Mouse (Mus musculus) kidney, adult 2 months (tissue): ENCODE measurements around the gene Cxcr5. TPM values are rescaled to one million over a fixed set of nuclear protein-coding genes. Genes with fewer than 3 reads are reported as not detected.

Source experiments
- DNase-seq: peaks from one replicate; pipeline ENCODE4 v3.0.0; 2021
- H3K27ac ChIP-seq: fragments of 200-500 bp; 2 replicates; pipeline ENCODE4 v1.5.1; 2012; ENCODE audit warnings: low read depth, low read length, control low read depth, inconsistent platforms; ENCODE audit not compliant: insufficient read depth
- H3K27me3 ChIP-seq: fragments of 200-500 bp; replicated peaks from 2 replicates; pipeline ENCODE4 v1.6.1; 2012; ENCODE audit warnings: mild to moderate bottlenecking, moderate library complexity, low read length, inconsistent platforms; ENCODE audit not compliant: control insufficient read depth, insufficient read depth
- H3K36me3 ChIP-seq: fragments of 200-500 bp; 2 replicates; pipeline ENCODE4 v1.6.1; 2012; ENCODE audit warnings: mild to moderate bottlenecking, moderate library complexity, low read length, inconsistent platforms; ENCODE audit not compliant: control insufficient read depth, insufficient read depth
- H3K4me1 ChIP-seq: fragments of 200-500 bp; 2 replicates; pipeline ENCODE4 v1.6.1; 2011; ENCODE audit warnings: low read length; ENCODE audit not compliant: control insufficient read depth, insufficient read depth
- H3K4me3 ChIP-seq: fragments of 200-500 bp; 2 replicates; pipeline ENCODE4 v1.5.1; 2011; ENCODE audit warnings: mild to moderate bottlenecking, low read depth, low read length, control low read depth; ENCODE audit not compliant: insufficient read depth
- CTCF ChIP-seq: fragments of 200-500 bp; conservative IDR thresholded peaks from 2 replicates; pipeline ENCODE4 v1.5.1; 2011; ENCODE audit warnings: low read depth, mild to moderate bottlenecking, control low read depth, low read length, moderate library complexity, mixed read lengths; ENCODE audit not compliant: insufficient read depth, insufficient read length
- POLR2A ChIP-seq: fragments of 200-500 bp; IDR thresholded peaks from one replicate; pipeline ENCODE4 v1.6.1; 2011; ENCODE audit warnings: low read depth, low read length, control low read depth
- WGBS: fragments of 180-500 bp; shearing (Covaris S2); methylation state at CpG from one replicate; pipeline ENCODE4 v1.1.7; 2018; 5-methylcytosine and 5-hydroxymethylcytosine counted together
- polyA plus RNA-seq: library from polyadenylated mRNA; depleted of rRNA; stranded (reverse); fragments of >200 nt; gene quantifications from 2 replicates; pipeline ENCODE4 v1.2.3, GENCODE M21; 2012

Cxcr5 gene
- polyA plus RNA-seq, 1 experiment = 4.0 TPM

DNA sequence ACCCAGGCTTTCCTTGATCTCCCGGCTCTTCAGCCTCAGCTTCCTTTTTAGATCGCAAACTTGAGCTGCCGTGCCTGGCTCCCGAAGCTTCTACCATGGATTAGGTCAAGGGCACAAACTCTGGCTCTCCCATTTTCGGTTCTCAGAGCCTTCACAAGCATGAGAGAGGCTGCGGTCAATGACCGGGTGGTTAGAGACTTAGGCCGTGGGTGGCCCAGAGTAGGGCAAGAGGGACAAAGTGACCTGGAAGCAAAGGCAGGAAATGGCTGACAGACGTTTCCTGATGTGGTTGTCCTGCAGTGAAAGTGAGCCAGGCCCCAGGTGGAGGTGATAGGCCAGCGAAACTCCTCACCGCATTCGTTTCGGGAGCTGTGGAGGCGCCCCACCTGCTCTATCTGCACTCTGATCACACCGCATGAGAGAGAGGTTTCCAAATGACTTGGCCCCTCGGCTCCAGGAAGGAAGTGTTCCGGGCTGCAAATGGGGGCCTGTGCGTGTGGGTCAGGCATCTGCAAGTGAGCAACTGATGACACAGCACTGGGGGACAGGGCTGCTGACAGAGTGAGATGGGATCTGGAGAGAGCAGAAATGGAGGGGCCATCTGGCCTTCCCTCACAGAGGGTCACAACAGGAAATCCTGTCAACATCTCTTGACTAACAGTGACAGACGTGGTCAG is 23.9 kb downstream of the Cxcr5 start:
- Histone ChIP-seq H3K4me1 (no peaks in the 10 kb centered on the region), H3K27me3 (no peaks in the 10 kb centered on the region), H3K36me3 (no peaks in the 10 kb centered on the region), H3K4me3 (no peak overlapping the region), H3K27ac (no peak overlapping the region)
- DNase-seq = no peak
- WGBS = 52% methylated on average over 19 of the region's 19 CpGs
- no peak for TF ChIP-seq POLR2A
- no peak for TF ChIP-seq CTCF

DNA sequence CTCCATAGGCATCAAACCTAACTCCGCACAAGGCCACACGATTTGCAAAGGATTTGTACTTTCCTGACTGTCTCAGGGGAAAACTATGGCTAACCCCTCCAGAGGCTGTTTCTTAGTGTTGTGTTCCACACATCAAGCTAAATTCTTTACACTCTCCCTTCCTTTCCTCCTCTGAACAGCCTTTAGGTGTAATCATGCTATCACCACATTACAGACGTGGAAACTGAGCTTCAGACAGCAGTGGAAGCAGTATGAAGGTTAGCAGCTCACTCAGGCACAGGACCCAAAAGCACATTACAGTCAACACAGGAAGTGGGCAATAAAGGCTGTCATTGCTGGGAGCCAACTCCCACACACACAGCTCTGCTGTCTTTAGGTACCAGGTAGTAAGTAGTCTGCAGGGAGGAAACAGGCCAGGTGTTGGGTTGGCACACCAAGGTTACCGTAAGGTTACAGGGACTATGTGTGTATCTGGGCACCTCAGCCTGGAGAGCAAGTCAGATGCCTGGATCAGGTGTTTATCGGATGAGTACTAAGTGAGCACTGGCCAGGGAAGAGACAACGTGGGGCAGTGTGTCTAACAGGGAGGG is 28.6 kb downstream of the Cxcr5 start:
- H3K36me3 ChIP-seq = no peaks in the 10 kb centered on the region
- no peaks in the 10 kb centered on the region for H3K27me3 ChIP-seq
- no peak for DNase-seq
- 84% methylated on average over 6 of the region's 6 CpGs for WGBS
- TF ChIP-seq CTCF (no peak), POLR2A (no peak)
- H3K4me3 ChIP-seq = no peak overlapping the region
- H3K27ac ChIP-seq = no peak overlapping the region
- no peaks in the 10 kb centered on the region for H3K4me1 ChIP-seq

DNA sequence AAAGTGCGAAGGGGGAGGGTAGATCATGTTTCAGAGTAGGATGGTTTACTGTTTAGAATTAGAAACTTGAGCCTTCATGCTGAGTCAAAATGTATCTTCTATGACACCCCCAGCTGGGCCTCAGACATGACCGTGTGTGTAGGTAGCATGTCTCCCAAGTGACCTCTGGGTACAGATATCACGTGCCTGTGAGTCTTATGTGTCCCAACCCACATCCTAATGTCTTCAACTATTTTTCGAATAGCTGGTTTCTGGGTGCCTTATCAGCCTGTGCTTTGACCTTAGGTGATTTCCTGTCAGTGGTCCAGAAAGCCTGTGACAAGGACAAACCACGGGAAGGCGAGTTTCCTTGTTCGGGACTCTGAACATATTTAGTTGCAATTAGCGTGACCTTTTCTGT is 33.3 kb downstream of the Cxcr5 start:
- H3K27me3 ChIP-seq = no peaks in the 10 kb centered on the region
- H3K27ac ChIP-seq = no peak overlapping the region
- H3K4me1 ChIP-seq = no peaks in the 10 kb centered on the region
- TF ChIP-seq POLR2A (no peak), CTCF (no peak)
- WGBS = 43% methylated on average over 8 of the region's 8 CpGs
- H3K4me3 ChIP-seq = no peak overlapping the region
- peak; percentile 39 for DNase-seq
- no peaks in the 10 kb centered on the region for H3K36me3 ChIP-seq

GRCm38 (mm10) chr9:44526337-44527112 is 35.2 kb downstream of the Cxcr5 start:
- no peak for DNase-seq
- no peak for TF ChIP-seq POLR2A
- no peak for TF ChIP-seq CTCF
- 78% methylated on average over 9 of the region's 9 CpGs for WGBS
- Histone ChIP-seq H3K27ac (no peak overlapping the region), H3K4me1 (no peaks in the 10 kb centered on the region), H3K36me3 (no peaks in the 10 kb centered on the region), H3K27me3 (no peaks in the 10 kb centered on the region), H3K4me3 (no peak overlapping the region)

DNA sequence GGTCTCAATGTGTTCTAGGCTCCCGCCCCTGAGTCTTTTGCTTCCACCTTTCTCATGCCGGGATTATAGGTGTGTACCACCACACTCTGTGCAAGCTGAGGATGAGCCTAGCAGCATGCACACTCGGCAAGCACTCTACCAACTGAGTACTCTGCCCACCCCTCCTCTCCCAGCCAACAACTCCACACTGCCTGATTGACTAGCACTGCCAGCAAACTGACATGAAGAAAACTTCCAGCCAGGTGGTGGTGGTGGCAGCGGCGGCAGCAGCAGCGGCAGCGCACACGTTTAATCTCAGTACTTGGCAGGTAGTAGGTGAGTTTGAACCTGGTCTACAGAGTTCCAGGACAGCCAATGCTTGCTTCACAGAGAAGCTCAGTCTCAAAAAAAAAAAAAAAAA is 36.1 kb downstream of the Cxcr5 start:
- WGBS = 92% methylated on average over 8 of the region's 8 CpGs
- Histone ChIP-seq H3K27me3 (no peaks in the 10 kb centered on the region), H3K4me3 (no peak overlapping the region), H3K36me3 (no peaks in the 10 kb centered on the region), H3K4me1 (no peaks in the 10 kb centered on the region), H3K27ac (no peak overlapping the region)
- no peak for TF ChIP-seq POLR2A
- no peak for TF ChIP-seq CTCF
- no peak for DNase-seq

DNA sequence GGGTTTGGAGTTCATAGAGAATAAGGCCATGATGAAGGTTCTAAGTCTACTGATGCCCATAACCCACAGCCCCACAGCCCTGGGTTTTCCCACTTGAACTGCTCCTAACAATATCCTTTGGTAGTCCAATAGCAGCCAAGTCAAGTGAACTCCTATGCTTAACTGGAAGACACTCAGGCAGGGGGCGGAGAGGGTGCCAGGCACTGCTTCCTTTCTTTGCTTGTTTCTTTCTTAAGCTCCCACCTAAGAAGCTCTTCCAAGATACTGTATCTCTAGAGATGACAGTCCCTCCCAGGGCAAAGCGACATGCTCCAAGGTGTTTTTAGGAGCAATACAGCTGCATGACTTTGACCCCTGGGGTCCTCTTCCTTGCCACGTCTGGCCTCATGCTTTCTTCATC is 36.7 kb downstream of the Cxcr5 start:
- Histone ChIP-seq H3K4me3 (no peak overlapping the region), H3K4me1 (no peaks in the 10 kb centered on the region), H3K36me3 (no peaks in the 10 kb centered on the region), H3K27me3 (no peaks in the 10 kb centered on the region), H3K27ac (no peak overlapping the region)
- WGBS = 95% methylated on average over 3 of the region's 3 CpGs
- TF ChIP-seq POLR2A (no peak), CTCF (no peak)
- DNase-seq = no peak

DNA sequence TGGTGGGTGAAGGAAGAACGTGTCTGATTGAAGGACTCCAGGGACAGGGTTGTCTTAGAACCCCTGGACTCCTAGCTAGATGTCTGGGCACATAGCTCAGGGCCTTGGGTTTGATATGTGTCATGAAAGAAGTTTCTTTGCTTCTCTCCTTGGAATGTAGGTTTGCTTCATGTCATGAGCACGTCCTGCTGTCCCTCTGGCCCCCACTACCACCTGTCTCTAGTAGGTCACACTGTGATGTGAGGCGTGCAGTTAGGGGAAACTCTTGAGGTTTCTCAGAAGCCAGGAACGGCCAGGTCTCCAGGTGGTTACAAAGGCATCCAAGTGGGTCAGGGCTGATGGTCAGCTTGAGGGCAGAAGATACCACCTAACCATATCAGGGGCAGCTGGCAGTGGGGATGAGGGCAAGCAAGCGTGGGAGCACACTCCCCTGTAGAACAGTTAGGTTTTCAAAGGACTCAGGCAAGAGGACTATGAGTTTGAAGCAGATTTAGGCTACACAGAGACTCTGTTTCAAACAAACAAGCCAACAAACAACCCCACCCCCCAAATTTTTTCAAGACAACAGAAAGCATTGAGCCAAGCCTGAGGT is 37.3 kb downstream of the Cxcr5 start:
- Histone ChIP-seq H3K36me3 (no peaks in the 10 kb centered on the region), H3K4me3 (no peak overlapping the region)
- 76% methylated on average over 5 of the region's 5 CpGs for WGBS

More for the DNA sequence above, 37.3 kb downstream of the Cxcr5 start:
- H3K27me3 ChIP-seq = no peaks in the 10 kb centered on the region
- DNase-seq = no peak
- no peak overlapping the region for H3K27ac ChIP-seq
- no peaks in the 10 kb centered on the region for H3K4me1 ChIP-seq
- TF ChIP-seq CTCF (no peak), POLR2A (no peak)
